Mouse (Mus musculus) lung, postnatal 0 days (tissue): ENCODE measurements at regions not wholly inside any gene's neighbourhood (a gene's known extent, or its start where the extent isn't known, plus 50 kb on each side); places are given as distances from the start of the nearest gene placed in this dataset.

Source experiments
- CTCF ChIP-seq: IDR thresholded peaks from 2 replicates; pipeline ENCODE4 v1.5.1; 2016; ENCODE audit warnings: antibody characterized with exemption, mild to moderate bottlenecking
- EP300 ChIP-seq: IDR thresholded peaks from 2 replicates; pipeline ENCODE4 v1.6.1; 2016; ENCODE audit warnings: antibody characterized with exemption, mild to moderate bottlenecking, control low read depth

DNA sequence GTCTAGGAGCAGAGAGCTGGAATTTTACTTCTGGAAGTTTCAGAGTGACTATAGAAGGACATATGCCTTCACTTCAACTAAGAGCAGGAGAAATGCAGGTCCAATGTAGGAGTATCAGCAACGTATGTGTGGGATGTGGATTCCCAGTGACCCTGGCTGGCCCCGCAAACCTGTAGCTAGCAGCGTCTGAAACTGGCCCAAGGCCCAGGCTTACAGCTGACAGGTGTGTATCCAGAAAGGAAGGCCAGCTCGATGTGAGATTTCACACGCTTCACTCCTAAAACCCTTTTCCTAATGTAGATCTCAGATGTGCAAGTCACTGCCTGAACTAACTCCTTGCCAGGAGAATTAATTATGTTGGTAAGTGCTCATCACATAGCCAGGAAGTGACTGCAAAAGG is 176.9 kb downstream of the Cpe start:
- TF ChIP-seq CTCF (no peak), EP300 (no peak)
